Mouse (Mus musculus) cerebellum, adult 2 months (tissue): ENCODE measurements around the gene 1700029P11Rik.

Experiments used
- CTCF ChIP-seq: fragments of 200-500 bp; IDR thresholded peaks from 2 replicates; pipeline ENCODE4 v1.5.1; 2011; ENCODE audit warnings: low read depth, mild to moderate bottlenecking, control low read depth, low read length, moderate library complexity, borderline replicate concordance; ENCODE audit not compliant: insufficient read depth
- POLR2A ChIP-seq: fragments of 200-500 bp; IDR thresholded peaks from 2 replicates; pipeline ENCODE4 v1.6.1; 2011; ENCODE audit warnings: low read length, control low read depth, borderline replicate concordance; ENCODE audit not compliant: insufficient read depth

- TF ChIP-seq CTCF (peak; percentile 81), POLR2A (peak; percentile 59; the same call in 1 of the 2 replicates)
Measured at GRCm38 (mm10) chr15:81960171-81961077, 19.9 kb upstream of the 1700029P11Rik start, which contains the start of gene Pmm1.
